Mouse (Mus musculus) ES-Bruce4 (cell line): ENCODE measurements around the gene Actl6b.

Experiments used
- CTCF ChIP-seq: IDR thresholded peaks from one replicate; pipeline ENCODE4 v1.8.1; 2011; ENCODE audit warnings: low read depth, low read length
- EP300 ChIP-seq: IDR thresholded peaks from 2 replicates; pipeline ENCODE4 v1.6.1; 2011; ENCODE audit warnings: low read depth, low read length; ENCODE audit not compliant: insufficient read depth
- POLR2A ChIP-seq: IDR thresholded peaks from one replicate; pipeline ENCODE4 v1.8.1; 2011; ENCODE audit warnings: low read length; ENCODE audit not compliant: insufficient read depth

GRCm38 (mm10) chr5:137510573-137511390 lies 42.5 kb upstream of the Actl6b start:
- TF ChIP-seq CTCF (no peak), POLR2A (no peak), EP300 (no peak)
